Mouse (Mus musculus): Measurements from ENCODE around the gene Hoxb7. TPM values are rescaled to one million over a fixed set of nuclear protein-coding genes. Genes with fewer than 3 reads are reported as not detected.

Gene Hoxb7
- polyA plus RNA-seq, 1 experiment from 2014 or later, result not detected

DNA sequence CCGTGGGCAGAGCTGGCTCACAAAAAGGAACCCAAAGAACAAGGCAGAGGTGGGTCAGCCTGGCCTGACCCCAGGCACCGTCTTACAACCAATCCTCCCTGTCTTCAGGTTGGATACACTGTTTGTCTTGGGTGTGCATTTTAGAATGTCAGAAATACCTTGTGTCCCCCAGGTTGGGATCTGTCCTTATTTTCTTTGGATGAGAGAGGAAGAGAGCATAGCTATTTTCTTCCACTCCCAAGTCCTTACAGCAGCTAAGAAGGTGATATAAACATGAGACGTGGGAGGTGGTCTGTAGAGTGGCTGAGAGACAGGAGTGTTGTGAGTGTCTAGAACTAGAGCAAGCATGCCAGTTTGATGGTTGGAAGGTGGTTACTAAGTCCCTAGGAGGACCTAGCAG is 11.0 kb downstream of the Hoxb7 start:
- no peak overlapping the region for H3K4me2 ChIP-seq (ENCODE audit: low read length)
- H3K4me3 ChIP-seq (ENCODE audit: low read depth, low read length), result no peak overlapping the region
- H3K27ac ChIP-seq (ENCODE audit: low read length), result no peak overlapping the region
- WGBS, result 0% methylated on average over 3 of the region's 3 CpGs
- peaks cover 89% of the 10 kb centered on the region for H3K27me3 ChIP-seq (ENCODE audit: control insufficient read depth, insufficient read depth, low read depth, low read length)
- no peak for ATAC-seq
- H3K4me1 ChIP-seq (ENCODE audit: control insufficient read depth, insufficient read depth, low read length), result no peaks in the 10 kb centered on the region
- H3K9me3 ChIP-seq (replicated peaks; ENCODE audit: control insufficient read depth, low read length, poor library complexity, severe bottlenecking), result no peaks in the 10 kb centered on the region
- H3K9ac ChIP-seq (ENCODE audit: low read depth, low read length), result no peak overlapping the region
- H3K36me3 ChIP-seq (ENCODE audit: control insufficient read depth, insufficient read depth, low read length), result no peaks in the 10 kb centered on the region

DNA sequence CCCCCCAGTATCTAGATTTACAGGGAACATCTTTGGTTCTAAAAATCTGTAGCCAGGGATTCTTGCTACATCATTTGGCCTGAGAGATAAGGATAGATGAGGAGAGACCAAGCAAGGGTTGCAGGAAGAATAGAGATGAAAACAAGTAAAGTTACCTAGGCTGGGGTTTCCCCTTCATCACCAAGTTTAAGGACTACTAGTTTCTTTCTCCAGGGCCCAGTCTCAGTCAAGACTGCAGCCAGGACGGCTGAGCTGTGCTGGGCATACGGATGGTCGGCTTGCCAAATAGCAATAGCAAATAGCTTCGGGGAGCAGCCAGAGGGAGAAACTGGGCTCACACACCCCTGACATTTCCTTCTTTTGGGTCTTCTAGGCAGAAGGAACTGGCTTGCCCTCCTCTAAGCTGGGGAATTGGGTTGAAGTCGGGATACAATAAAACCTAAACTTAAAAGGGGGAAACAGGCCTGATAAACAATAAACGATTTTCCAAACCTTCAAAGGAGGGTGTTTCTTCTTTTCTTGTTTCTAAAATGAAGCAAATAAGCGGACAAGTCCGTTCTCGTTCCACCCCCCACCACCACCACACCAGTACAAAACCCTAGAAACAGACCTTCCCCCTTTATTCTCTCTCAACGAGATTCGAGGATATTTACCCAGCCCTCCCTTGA is 11.7 kb downstream of the Hoxb7 start:
- Histone ChIP-seq H3K36me3 (ENCODE audit: control insufficient read depth, insufficient read depth, low read length) (no peaks in the 10 kb centered on the region), H3K27ac (ENCODE audit: low read length) (no peak overlapping the region), H3K4me3 (ENCODE audit: low read depth, low read length) (no peak overlapping the region), H3K4me1 (ENCODE audit: control insufficient read depth, insufficient read depth, low read length) (no peaks in the 10 kb centered on the region), H3K27me3 (ENCODE audit: control insufficient read depth, insufficient read depth, low read depth, low read length) (peaks cover 90% of the 10 kb centered on the region), H3K9ac (ENCODE audit: low read depth, low read length) (no peak overlapping the region), H3K4me2 (ENCODE audit: low read length) (no peak overlapping the region), H3K9me3 (replicated peaks; ENCODE audit: control insufficient read depth, low read length, poor library complexity, severe bottlenecking) (no peaks in the 10 kb centered on the region)
- 3% methylated on average over 11 of the region's 11 CpGs for WGBS
- ATAC-seq, result no peak

DNA sequence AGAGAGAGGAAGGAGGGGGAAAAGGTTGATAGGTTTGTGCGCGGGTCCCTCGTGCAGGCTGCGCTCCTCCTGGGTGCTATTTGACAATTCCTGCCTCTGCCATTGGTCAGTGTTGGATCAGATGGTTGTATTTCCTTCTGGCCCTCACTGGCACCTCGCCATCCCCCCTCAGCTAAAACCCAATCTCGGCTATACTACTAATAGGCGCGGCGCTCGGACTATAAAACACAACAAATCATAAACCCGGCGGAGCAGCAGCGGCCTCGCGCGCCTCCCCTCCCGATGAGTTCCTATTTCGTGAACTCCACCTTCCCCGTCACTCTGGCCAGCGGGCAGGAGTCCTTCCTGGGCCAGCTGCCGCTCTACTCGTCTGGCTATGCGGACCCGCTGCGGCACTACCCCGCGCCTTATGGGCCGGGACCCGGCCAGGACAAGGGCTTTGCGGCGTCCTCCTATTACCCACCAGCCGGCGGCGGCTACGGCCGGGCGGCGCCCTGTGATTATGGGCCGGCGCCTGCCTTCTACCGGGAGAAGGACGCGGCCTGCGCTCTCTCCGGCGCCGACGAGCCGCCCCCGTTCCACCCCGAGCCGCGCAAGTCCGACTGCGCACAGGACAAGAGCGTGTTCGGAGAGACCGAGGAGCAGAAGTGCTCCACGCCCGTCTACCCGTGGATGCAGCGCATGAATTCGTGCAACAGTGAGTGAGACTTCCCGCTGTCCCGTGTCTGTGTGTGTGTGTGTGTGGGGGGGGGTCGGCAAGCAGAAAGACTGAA is 12.7 kb downstream of the Hoxb7 start:
- no peak for ATAC-seq
- Histone ChIP-seq H3K27ac (ENCODE audit: low read length) (no peak overlapping the region), H3K4me1 (ENCODE audit: control insufficient read depth, insufficient read depth, low read length) (no peaks in the 10 kb centered on the region), H3K9me3 (replicated peaks; ENCODE audit: control insufficient read depth, low read length, poor library complexity, severe bottlenecking) (no peaks in the 10 kb centered on the region), H3K4me3 (ENCODE audit: low read depth, low read length) (no peak overlapping the region), H3K9ac (ENCODE audit: low read depth, low read length) (no peak overlapping the region), H3K36me3 (ENCODE audit: control insufficient read depth, insufficient read depth, low read length) (no peaks in the 10 kb centered on the region), H3K27me3 (ENCODE audit: control insufficient read depth, insufficient read depth, low read depth, low read length) (peaks cover 87% of the 10 kb centered on the region), H3K4me2 (ENCODE audit: low read length) (no peak overlapping the region)
- WGBS, result under 1% methylated on average over 66 of the region's 66 CpGs

GRCm38 (mm10) chr11:96299781-96300180 is 13.4 kb downstream of the Hoxb7 start:
- Histone ChIP-seq H3K9ac (ENCODE audit: low read depth, low read length) (no peak overlapping the region), H3K4me3 (ENCODE audit: low read depth, low read length) (no peak overlapping the region), H3K27me3 (ENCODE audit: control insufficient read depth, insufficient read depth, low read depth, low read length) (peaks cover 84% of the 10 kb centered on the region), H3K4me1 (ENCODE audit: control insufficient read depth, insufficient read depth, low read length) (no peaks in the 10 kb centered on the region), H3K4me2 (ENCODE audit: low read length) (no peak overlapping the region), H3K9me3 (replicated peaks; ENCODE audit: control insufficient read depth, low read length, poor library complexity, severe bottlenecking) (no peaks in the 10 kb centered on the region), H3K27ac (ENCODE audit: low read length) (no peak overlapping the region), H3K36me3 (ENCODE audit: control insufficient read depth, insufficient read depth, low read length) (no peaks in the 10 kb centered on the region)
- 1% methylated on average over 9 of the region's 9 CpGs for WGBS
- no peak for ATAC-seq

- H3K27me3 ChIP-seq (ENCODE audit: control insufficient read depth, insufficient read depth, low read depth, low read length), result peaks cover 85% of the 10 kb centered on the region
- ATAC-seq, result no peak
- H3K9ac ChIP-seq (ENCODE audit: low read depth, low read length), result no peak overlapping the region
- no peak overlapping the region for H3K4me2 ChIP-seq (ENCODE audit: low read length)
- WGBS, result 1% methylated on average over 35 of the region's 35 CpGs
- H3K4me1 ChIP-seq (ENCODE audit: control insufficient read depth, insufficient read depth, low read length), result no peaks in the 10 kb centered on the region
- H3K4me3 ChIP-seq (ENCODE audit: low read depth, low read length), result no peak overlapping the region
- H3K9me3 ChIP-seq (replicated peaks; ENCODE audit: control insufficient read depth, low read length, poor library complexity, severe bottlenecking), result no peaks in the 10 kb centered on the region
- no peaks in the 10 kb centered on the region for H3K36me3 ChIP-seq (ENCODE audit: control insufficient read depth, insufficient read depth, low read length)
- H3K27ac ChIP-seq (ENCODE audit: low read length), result no peak overlapping the region
Observed at GRCm38 (mm10) chr11:96300354-96301063, 14.1 kb downstream of the Hoxb7 start.

- no peak overlapping the region for H3K27ac ChIP-seq (ENCODE audit: low read length)
- H3K4me1 ChIP-seq (ENCODE audit: control insufficient read depth, insufficient read depth, low read length), result no peaks in the 10 kb centered on the region
- ATAC-seq, result no peak
- no peak overlapping the region for H3K9ac ChIP-seq (ENCODE audit: low read depth, low read length)
- H3K4me2 ChIP-seq (ENCODE audit: low read length), result no peak overlapping the region
- H3K9me3 ChIP-seq (replicated peaks; ENCODE audit: control insufficient read depth, low read length, poor library complexity, severe bottlenecking), result no peaks in the 10 kb centered on the region
- no peaks in the 10 kb centered on the region for H3K36me3 ChIP-seq (ENCODE audit: control insufficient read depth, insufficient read depth, low read length)
- 3% methylated on average over 6 of the region's 10 CpGs for WGBS
- H3K27me3 ChIP-seq (ENCODE audit: control insufficient read depth, insufficient read depth, low read depth, low read length), result peaks cover 85% of the 10 kb centered on the region
- H3K4me3 ChIP-seq (ENCODE audit: low read depth, low read length), result no peak overlapping the region
Observed at GRCm38 (mm10) chr11:96301064-96301431, 14.6 kb downstream of the Hoxb7 start.

GRCm38 (mm10) chr11:96301837-96302236 is 15.4 kb downstream of the Hoxb7 start:
- H3K4me2 ChIP-seq (ENCODE audit: low read length), result no peak overlapping the region
- no peaks in the 10 kb centered on the region for H3K36me3 ChIP-seq (ENCODE audit: control insufficient read depth, insufficient read depth, low read length)
- under 1% methylated on average over 15 of the region's 15 CpGs for WGBS
- no peak overlapping the region for H3K4me3 ChIP-seq (ENCODE audit: low read depth, low read length)
- H3K9me3 ChIP-seq (replicated peaks; ENCODE audit: control insufficient read depth, low read length, poor library complexity, severe bottlenecking), result no peaks in the 10 kb centered on the region
- no peaks in the 10 kb centered on the region for H3K4me1 ChIP-seq (ENCODE audit: control insufficient read depth, insufficient read depth, low read length)
- no peak for ATAC-seq
- peaks cover 85% of the 10 kb centered on the region for H3K27me3 ChIP-seq (ENCODE audit: control insufficient read depth, insufficient read depth, low read depth, low read length)
- H3K27ac ChIP-seq (ENCODE audit: low read length), result no peak overlapping the region
- no peak overlapping the region for H3K9ac ChIP-seq (ENCODE audit: low read depth, low read length)

GRCm38 (mm10) chr11:96302381-96303150 is 16.1 kb downstream of the Hoxb7 start:
- WGBS, result 3% methylated on average over 23 of the region's 23 CpGs
- Histone ChIP-seq H3K9me3 (replicated peaks; ENCODE audit: control insufficient read depth, low read length, poor library complexity, severe bottlenecking) (no peaks in the 10 kb centered on the region), H3K36me3 (ENCODE audit: control insufficient read depth, insufficient read depth, low read length) (no peaks in the 10 kb centered on the region), H3K4me1 (ENCODE audit: control insufficient read depth, insufficient read depth, low read length) (no peaks in the 10 kb centered on the region), H3K9ac (ENCODE audit: low read depth, low read length) (no peak overlapping the region), H3K27me3 (ENCODE audit: control insufficient read depth, insufficient read depth, low read depth, low read length) (peaks cover 85% of the 10 kb centered on the region), H3K27ac (ENCODE audit: low read length) (no peak overlapping the region), H3K4me3 (ENCODE audit: low read depth, low read length) (no peak overlapping the region), H3K4me2 (ENCODE audit: low read length) (no peak overlapping the region)
- no peak for ATAC-seq
